Mouse (Mus musculus) embryonic facial prominence, embryonic 12.5 days (tissue): Measurements from ENCODE around the gene Jarid2. TPM values are rescaled to one million over a fixed set of nuclear protein-coding genes. Genes with fewer than 3 reads are reported as not detected.

Experiments used
- ATAC-seq: fragments of 200-750 bp; cut with Nextera tagmentation; 2 replicates; pipeline ENCODE4 v1.8.0; 2017; ENCODE audit not compliant: insufficient number of reproducible peaks, insufficient read depth, low FRiP score, low TSS enrichment
- H3K27ac ChIP-seq: fragments of 300-500 bp; sonication (generic); 2 replicates; pipeline ENCODE4 v1.5.1; 2016; ENCODE audit warnings: mild to moderate bottlenecking
- H3K27me3 ChIP-seq: fragments of 300-500 bp; sonication (generic); 2 replicates; pipeline ENCODE4 v1.6.1; 2016; ENCODE audit warnings: mild to moderate bottlenecking, moderate library complexity
- H3K36me3 ChIP-seq: fragments of 300-500 bp; sonication (generic); 2 replicates; pipeline ENCODE4 v1.6.1; 2016; ENCODE audit warnings: mild to moderate bottlenecking
- H3K4me1 ChIP-seq: fragments of 300-500 bp; sonication (generic); 2 replicates; pipeline ENCODE4 v1.6.1; 2016
- H3K4me2 ChIP-seq: fragments of 300-500 bp; sonication (generic); replicated peaks from 2 replicates; pipeline ENCODE4 v1.6.1; 2016; ENCODE audit warnings: mild to moderate bottlenecking, moderate library complexity
- H3K4me3 ChIP-seq: fragments of 300-500 bp; sonication (generic); 2 replicates; pipeline ENCODE4 v1.5.1; 2016; ENCODE audit warnings: mild to moderate bottlenecking
- H3K9ac ChIP-seq: fragments of 300-500 bp; sonication (generic); 2 replicates; pipeline ENCODE4 v1.6.1; 2016; ENCODE audit warnings: mild to moderate bottlenecking, moderate library complexity
- H3K9me3 ChIP-seq: fragments of 300-500 bp; sonication (generic); 2 replicates; pipeline ENCODE4 v1.6.1; 2016; ENCODE audit warnings: mild to moderate bottlenecking, moderate library complexity
- WGBS: fragments of 180-500 bp; shearing (Covaris S2); methylation state at CpG from one replicate; pipeline ENCODE4 v1.1.7; 2016; 5-methylcytosine and 5-hydroxymethylcytosine counted together
- polyA plus RNA-seq: library from polyadenylated mRNA; unstranded; fragments of >200 nt; fragmentation: Nextera tagmentation; extraction: Ambion mirVana; gene quantifications from 2 replicates; pipeline ENCODE4 v1.2.1, GENCODE M21; 2016

The Jarid2 gene
- polyA plus RNA-seq, 1 experiment from 2014 or later, result 54.0 TPM

DNA sequence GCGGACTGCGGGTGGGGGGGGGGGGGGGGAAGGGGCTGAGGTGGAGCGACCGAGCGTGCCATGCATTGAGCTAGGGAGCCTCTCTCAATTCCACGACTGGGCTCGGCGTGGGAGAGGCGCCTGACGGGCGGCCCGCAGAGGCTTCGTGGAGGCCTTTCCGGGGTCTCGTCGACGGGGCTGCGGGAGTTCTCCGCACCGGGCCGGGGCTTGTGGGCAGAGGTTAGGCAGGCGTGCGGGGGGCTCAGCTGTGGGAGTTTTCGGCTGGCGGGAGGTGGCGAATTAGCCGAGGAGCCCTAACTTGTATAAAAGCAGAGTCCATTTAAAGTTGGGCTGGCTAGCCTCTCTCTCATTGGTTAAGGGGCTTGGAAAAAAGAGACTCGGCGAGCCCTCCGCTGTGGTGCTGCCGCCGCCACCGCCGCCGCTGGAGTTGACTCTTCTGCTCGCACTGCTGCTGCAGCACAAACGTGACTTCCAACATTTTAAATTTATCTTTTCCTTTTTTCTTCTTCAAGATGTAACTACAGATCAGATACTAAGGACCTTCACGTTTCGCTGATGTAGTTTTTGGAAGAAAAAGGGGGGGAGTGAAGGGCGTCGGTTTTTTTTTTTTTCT is 1.8 kb downstream of the Jarid2 start:
- under 1% methylated on average over 40 of the region's 41 CpGs for WGBS
- peak overlapping the region; percentile 52 for H3K9ac ChIP-seq
- H3K9me3 ChIP-seq, result no peaks in the 10 kb centered on the region
- peak; percentile 78 for ATAC-seq
- peak overlapping the region; percentile 81 for H3K27ac ChIP-seq
- peak overlapping the region; percentile 52 for H3K4me3 ChIP-seq
- no peaks in the 10 kb centered on the region for H3K27me3 ChIP-seq
- no peaks in the 10 kb centered on the region for H3K36me3 ChIP-seq
- H3K4me2 ChIP-seq, result peak overlapping the region; percentile 75
- H3K4me1 ChIP-seq, result peaks cover 25% of the 10 kb centered on the region; the same call in 1 of the 2 replicates

DNA sequence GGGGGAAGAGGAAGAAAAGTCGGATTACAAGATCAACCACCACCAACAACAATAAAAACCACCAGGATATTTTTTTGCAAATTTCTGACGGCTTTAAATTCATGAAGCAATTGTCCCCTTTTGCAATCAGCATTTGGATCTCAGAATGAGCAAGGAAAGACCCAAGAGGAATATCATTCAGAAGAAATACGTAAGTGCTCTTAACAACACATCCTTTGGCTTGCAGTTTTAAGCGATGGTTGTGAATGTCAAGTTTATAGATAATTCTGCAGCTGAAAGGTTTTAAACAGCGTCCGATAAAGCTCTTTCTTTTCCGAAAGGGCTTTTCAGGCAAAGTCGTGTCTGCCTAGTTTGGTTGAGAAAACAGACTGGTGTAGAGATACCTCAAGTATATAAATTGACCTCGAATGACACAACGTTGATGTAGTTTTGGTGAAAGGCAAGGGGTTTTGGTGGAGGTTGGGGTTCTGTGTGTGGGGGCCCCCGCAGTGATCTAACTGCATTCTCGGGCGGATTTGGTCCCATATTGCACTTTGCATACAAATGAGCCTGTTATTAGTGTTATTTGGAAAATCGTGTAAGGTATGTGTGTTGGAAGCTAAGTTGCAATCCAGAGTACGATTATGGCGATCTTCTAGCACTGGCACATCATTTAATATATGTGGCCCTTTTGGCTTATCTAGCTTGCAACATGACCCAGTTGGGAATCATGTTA is 2.6 kb downstream of the Jarid2 start:
- no peaks in the 10 kb centered on the region for H3K36me3 ChIP-seq
- peak overlapping the region; percentile 52 for H3K4me3 ChIP-seq
- H3K27ac ChIP-seq, result 0 out of 2 replicates have a peak overlapping the region, but pooled peaks have one; percentile 3
- H3K27me3 ChIP-seq, result no peaks in the 10 kb centered on the region
- no peaks in the 10 kb centered on the region for H3K9me3 ChIP-seq
- peak overlapping the region; percentile 75 for H3K4me2 ChIP-seq
- H3K4me1 ChIP-seq, result peaks cover 25% of the 10 kb centered on the region; the same call in 1 of the 2 replicates
- WGBS, result under 1% methylated on average over 16 of the region's 16 CpGs
- no peak for ATAC-seq
- H3K9ac ChIP-seq, result peak overlapping the region; percentile 52

DNA sequence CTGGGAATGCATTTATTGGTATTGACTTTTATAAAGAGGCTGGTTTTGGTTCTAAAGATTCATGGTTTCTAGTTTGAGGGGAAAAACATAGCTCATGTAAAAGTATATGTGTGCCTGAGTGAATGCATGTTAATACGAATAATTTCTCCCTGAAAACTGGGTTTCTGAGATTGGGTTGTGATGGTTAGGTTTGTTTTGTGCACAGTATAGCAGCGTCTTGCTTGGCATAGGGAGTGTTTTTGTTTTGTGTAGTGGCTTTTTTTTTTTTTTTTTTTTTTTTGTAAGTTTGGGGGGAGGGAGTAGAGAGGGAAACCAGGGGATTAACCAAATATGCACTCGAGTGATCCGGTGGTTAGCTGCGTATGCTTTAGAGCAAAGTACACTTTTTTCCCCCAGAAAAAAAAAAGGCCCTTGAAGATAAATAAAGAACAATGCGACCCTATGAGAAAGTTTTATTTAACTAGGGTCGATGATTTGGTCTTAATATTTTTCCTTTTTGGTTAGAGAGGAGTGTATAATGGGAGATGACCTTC is 3.2 kb downstream of the Jarid2 start:
- peak overlapping the region; percentile 75 for H3K4me2 ChIP-seq
- peaks cover 25% of the 10 kb centered on the region; the same call in 1 of the 2 replicates for H3K4me1 ChIP-seq
- peak overlapping the region; percentile 52 for H3K9ac ChIP-seq
- peak overlapping the region; percentile 52 for H3K4me3 ChIP-seq
- H3K9me3 ChIP-seq, result no peaks in the 10 kb centered on the region
- no peak overlapping the region for H3K27ac ChIP-seq
- under 1% methylated on average over 7 of the region's 7 CpGs for WGBS
- no peak for ATAC-seq
- no peaks in the 10 kb centered on the region for H3K36me3 ChIP-seq
- H3K27me3 ChIP-seq, result no peaks in the 10 kb centered on the region

DNA sequence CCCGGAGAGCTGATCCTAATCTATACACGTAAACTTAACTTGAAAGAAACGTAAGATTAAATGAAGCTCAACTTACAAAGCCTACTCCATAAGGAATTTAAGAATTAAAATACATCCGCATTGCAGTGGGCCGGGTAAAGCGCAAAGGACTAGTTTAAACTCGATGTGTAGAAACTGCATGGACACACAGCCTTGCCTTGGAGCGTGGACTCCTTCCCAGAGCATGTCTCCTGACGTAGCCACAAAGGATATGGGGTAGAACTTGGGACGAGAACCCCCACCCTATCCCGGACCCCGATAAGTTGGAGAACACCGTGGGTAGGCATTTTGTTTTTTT is 3.7 kb downstream of the Jarid2 start:
- peak overlapping the region; percentile 75 for H3K4me2 ChIP-seq
- H3K27ac ChIP-seq, result peak overlapping the region; percentile 47
- H3K9me3 ChIP-seq, result no peaks in the 10 kb centered on the region
- peak overlapping the region; percentile 52 for H3K4me3 ChIP-seq
- no peak for ATAC-seq
- no peaks in the 10 kb centered on the region for H3K27me3 ChIP-seq
- peak overlapping the region; percentile 52 for H3K9ac ChIP-seq
- H3K36me3 ChIP-seq, result no peaks in the 10 kb centered on the region
- under 1% methylated on average over 13 of the region's 13 CpGs for WGBS
- H3K4me1 ChIP-seq, result peaks cover 25% of the 10 kb centered on the region; the same call in 1 of the 2 replicates

DNA sequence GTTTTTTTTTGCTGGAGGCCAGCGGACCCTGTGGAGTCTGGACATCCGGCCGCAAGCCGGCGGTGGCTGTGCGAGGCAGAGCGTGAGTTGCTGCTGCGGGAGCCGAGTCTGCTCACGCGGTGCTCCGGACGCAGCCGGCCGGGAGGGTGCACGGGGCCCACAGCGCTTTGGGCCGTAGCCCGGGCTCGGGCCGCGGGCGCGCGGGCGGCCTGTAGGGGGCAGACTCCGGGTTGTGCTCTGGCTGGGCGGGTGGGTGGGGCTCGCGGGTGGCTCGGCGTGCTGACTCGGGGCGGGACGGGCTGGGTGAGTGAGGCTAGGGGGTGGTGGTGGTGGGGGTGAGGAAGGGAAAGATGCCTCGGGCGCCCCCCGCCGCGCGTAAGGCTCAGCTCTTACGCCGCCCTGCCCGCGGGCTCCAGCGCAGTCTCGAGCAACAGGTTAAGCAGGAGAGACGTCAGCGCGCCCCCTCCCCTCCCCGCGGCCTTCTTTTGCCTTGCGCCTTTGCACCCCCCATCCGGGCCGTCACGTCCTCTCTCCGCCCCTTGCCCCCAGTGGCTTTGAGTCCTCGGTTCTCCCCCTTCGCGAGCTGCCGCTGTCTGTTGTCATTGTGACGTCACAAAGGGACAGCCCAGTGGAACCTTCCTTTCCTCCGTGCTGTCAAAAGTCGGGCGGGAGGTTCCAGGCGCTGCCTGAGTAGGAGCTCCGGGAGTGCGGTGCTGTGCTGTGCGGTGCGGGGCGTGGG is 4.3 kb downstream of the Jarid2 start:
- H3K4me2 ChIP-seq, result peak overlapping the region; percentile 75
- peak overlapping the region; percentile 52 for H3K4me3 ChIP-seq
- H3K27ac ChIP-seq, result peak overlapping the region; percentile 47
- no peaks in the 10 kb centered on the region for H3K36me3 ChIP-seq
- WGBS, result under 1% methylated on average over 51 of the region's 71 CpGs
- no peaks in the 10 kb centered on the region for H3K27me3 ChIP-seq
- no peaks in the 10 kb centered on the region for H3K9me3 ChIP-seq
- peak; percentile 11; the same call in 1 of the 2 replicates for ATAC-seq
- peak overlapping the region; percentile 52 for H3K9ac ChIP-seq
- H3K4me1 ChIP-seq, result peaks cover 25% of the 10 kb centered on the region; the same call in 1 of the 2 replicates

DNA sequence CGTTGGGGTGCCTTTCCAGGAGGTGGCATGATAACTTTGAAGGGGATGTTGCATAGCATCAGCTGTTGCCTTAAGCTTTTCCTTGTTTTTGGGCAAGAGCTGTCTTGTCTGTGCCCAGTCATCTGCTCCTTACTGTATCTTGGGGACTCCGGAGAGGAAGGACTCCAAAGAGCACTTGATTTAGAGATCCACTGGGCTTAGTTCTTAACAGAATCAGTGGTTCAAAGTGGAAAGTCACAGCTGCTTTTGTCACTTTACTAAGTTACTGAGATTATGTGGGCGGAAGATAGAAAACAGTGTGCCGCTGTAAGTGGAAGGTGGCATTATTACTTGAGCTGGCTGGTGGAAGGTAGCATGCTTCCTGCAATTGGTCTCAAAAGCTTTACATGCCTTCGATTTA is 5.2 kb downstream of the Jarid2 start:
- H3K4me1 ChIP-seq, result peaks cover 21% of the 10 kb centered on the region; the same call in 1 of the 2 replicates

DNA sequence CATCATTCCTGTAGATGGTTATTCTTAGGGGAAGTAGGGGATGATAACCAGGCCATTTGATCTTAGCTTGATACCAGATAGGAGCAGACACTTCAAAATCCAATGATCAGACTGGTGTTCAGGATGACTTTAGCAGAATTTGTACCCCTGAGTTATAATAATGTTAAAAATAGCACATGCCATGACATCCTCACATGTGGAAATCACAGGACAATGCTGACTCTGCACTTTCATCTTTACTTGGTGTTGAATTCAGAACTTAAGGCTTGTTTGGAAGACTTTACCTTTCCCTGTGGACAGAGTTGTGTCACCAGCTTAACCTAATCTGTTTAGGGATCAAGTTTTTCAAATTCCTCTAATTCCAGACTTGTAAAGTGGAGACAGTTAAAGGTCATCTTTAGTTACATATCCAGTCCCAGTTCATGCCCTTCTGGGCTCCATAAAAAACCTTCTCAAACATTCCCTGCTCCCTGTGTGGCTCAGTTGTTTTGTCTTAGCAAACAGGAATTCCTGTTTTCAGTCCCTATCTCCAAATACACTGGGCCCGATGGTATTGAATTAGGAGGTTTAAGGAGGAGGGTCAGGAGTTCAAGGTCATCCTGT is 5.9 kb downstream of the Jarid2 start:
- 10% methylated on average over 1 of the region's 1 CpGs for WGBS
- no peak overlapping the region for H3K4me3 ChIP-seq
- no peaks in the 10 kb centered on the region for H3K36me3 ChIP-seq
- no peak overlapping the region for H3K9ac ChIP-seq
- H3K27me3 ChIP-seq, result no peaks in the 10 kb centered on the region
- no peak overlapping the region for H3K27ac ChIP-seq
- H3K4me1 ChIP-seq, result peaks cover 20% of the 10 kb centered on the region; the same call in 1 of the 2 replicates
- ATAC-seq, result no peak
- H3K4me2 ChIP-seq, result 0 out of 2 replicates have a peak overlapping the region, but pooled peaks have one; percentile 75
- no peaks in the 10 kb centered on the region for H3K9me3 ChIP-seq

More for the DNA sequence above, 5.2 kb downstream of the Jarid2 start:
- Histone ChIP-seq H3K9me3 (no peaks in the 10 kb centered on the region), H3K36me3 (no peaks in the 10 kb centered on the region), H3K27ac (no peak overlapping the region), H3K4me2 (peak overlapping the region; percentile 75), H3K27me3 (no peaks in the 10 kb centered on the region), H3K4me3 (peak overlapping the region; percentile 52), H3K9ac (peak overlapping the region; percentile 52; the same call in 1 of the 2 replicates)
- ATAC-seq, result no peak
- 54% methylated on average over 5 of the region's 5 CpGs for WGBS

DNA sequence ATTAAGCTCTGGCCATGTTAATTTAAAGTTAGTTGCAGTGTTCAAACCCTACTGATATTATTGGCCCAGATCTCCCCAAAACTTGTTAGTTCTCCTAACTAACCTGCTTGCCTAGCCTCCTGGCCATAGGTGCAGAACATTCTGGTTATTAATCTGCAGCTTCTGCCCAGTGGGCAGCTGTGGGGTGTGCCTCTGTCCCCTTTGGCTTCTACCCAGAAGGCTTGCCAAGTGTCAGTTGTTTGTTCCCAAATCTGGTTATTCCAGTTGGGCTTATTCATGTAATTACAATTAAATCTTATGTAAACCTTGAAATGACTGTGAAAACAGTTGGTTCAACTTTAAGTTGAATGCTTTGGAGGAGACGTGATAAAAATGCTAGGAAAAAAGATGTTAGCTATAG is 8.0 kb downstream of the Jarid2 start:
- H3K27ac ChIP-seq, result no peak overlapping the region
- no peaks in the 10 kb centered on the region for H3K27me3 ChIP-seq
- peaks cover 20% of the 10 kb centered on the region; the same call in 1 of the 2 replicates for H3K4me1 ChIP-seq
- WGBS, result 76% methylated on average over 1 of the region's 1 CpGs
- no peak overlapping the region for H3K9ac ChIP-seq
- no peak for ATAC-seq
- no peak overlapping the region for H3K4me2 ChIP-seq
- H3K9me3 ChIP-seq, result no peaks in the 10 kb centered on the region
- H3K4me3 ChIP-seq, result no peak overlapping the region
- no peaks in the 10 kb centered on the region for H3K36me3 ChIP-seq

DNA sequence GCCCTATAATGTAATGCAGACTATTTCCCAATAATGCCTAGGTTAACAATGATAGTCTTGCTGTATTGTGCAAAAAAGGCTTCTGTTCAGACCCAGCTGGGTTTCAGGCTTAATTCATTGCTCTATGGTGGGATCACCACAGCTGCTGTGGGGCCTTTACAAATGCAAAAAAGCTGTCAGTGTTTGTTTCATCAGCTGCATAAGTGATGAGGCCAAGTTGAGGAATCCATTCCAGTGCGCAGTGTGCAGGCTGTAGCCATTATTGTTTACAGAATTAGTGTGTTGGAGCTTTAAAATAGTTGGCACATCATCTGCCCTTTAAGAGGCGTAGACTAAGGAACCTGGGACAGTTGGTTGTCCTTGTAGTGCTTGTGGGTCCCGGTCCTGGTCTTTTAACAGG is 22.5 kb downstream of the Jarid2 start:
- Histone ChIP-seq H3K4me1 (peaks cover 28% of the 10 kb centered on the region), H3K27me3 (no peaks in the 10 kb centered on the region), H3K36me3 (no peaks in the 10 kb centered on the region), H3K9ac (no peak overlapping the region), H3K4me3 (no peak overlapping the region), H3K27ac (no peak overlapping the region), H3K9me3 (no peaks in the 10 kb centered on the region), H3K4me2 (no peak overlapping the region)
- ATAC-seq, result no peak
- 64% methylated on average over 3 of the region's 3 CpGs for WGBS

DNA sequence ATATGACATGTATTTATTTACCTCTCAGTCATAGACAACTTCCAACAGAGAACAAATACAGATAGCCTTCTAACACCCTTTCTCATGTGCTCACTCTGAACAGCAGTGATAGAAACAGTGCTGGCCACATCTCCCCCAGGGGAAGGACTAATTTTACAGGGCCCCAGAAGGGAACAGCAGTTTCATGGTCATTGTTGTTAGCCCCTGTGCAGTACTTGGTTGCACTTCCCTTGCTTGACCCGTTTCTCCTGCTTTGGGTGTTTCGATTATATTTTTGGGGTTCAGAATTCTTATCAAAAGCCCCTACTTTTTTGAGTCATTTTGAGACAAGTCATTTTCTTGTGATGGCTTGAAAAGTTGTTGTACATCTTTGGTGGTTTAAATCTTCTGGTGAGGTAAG is 23.9 kb downstream of the Jarid2 start:
- WGBS, result 92% methylated on average over 2 of the region's 2 CpGs
- ATAC-seq, result no peak
- no peaks in the 10 kb centered on the region for H3K9me3 ChIP-seq
- no peaks in the 10 kb centered on the region for H3K36me3 ChIP-seq
- no peak overlapping the region for H3K4me2 ChIP-seq
- H3K27me3 ChIP-seq, result no peaks in the 10 kb centered on the region
- H3K4me3 ChIP-seq, result no peak overlapping the region
- H3K9ac ChIP-seq, result no peak overlapping the region
- H3K4me1 ChIP-seq, result peaks cover 19% of the 10 kb centered on the region
- no peak overlapping the region for H3K27ac ChIP-seq

DNA sequence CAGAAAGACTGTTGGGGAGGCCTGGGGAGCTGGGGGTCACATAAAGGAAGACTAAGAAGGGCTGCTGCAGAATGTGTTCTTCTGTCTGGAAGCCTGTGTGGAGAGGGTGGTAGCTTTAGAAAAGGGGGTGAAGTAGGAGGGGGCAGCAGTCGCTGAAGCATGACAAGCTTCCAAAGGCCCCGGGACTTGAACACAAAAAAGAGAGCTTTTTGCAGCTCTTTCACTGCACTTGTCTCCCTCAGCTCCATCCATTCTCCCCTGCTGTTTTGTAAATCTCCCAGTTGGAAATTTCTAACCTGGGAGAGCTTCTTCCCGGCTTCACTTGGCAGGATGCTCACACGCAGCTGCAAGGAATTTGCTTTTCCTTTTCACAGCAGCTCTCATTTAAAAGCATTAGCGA is 26.2 kb downstream of the Jarid2 start:
- H3K9ac ChIP-seq, result no peak overlapping the region
- H3K4me1 ChIP-seq, result peaks cover 24% of the 10 kb centered on the region
- ATAC-seq, result no peak
- no peaks in the 10 kb centered on the region for H3K36me3 ChIP-seq
- no peak overlapping the region for H3K27ac ChIP-seq
- H3K4me3 ChIP-seq, result no peak overlapping the region
- H3K4me2 ChIP-seq, result no peak overlapping the region
- no peaks in the 10 kb centered on the region for H3K27me3 ChIP-seq
- no peaks in the 10 kb centered on the region for H3K9me3 ChIP-seq
- 10% methylated on average over 5 of the region's 5 CpGs for WGBS
